In the genomic region with DNA sequence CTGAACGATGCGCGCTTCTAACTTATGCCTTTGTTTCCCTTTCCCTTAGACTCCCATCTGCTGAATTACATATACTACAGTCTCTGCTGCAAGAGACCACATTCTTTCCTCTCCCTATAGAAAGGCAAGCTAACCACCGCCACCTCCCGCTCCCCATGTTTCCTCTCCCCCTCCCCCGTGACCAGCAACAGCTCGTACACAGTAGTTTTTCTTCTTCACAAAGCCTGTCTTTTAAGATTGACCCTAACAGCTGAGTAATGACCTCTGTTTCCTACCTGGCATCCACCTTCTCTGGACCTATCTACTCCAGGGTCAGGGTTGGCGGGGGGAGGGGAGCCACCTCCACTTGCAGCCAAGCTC, we compare ENCODE assay signal across 13 mouse cellular contexts. TPM values are rescaled to one million over a fixed set of nuclear protein-coding genes. Genes with fewer than 3 reads are reported as not detected.
DNase-seq lines count a peak whose midpoint lies in the region; ATAC-seq and TF ChIP-seq lines count a peak whose summit lies in the region.
"Had no signal": no experiment of that assay in that cellular context is flagged by ENCODE, and none has a peak within 500 bp of the region (broad histone marks: within the 10 kb centered on the region; RNA-seq: fewer than 3 reads in every experiment).

No protein-coding gene starts in this region.

- no peak; the same call in 1 of the 2 replicates for ATAC-seq in kidney, embryonic 15.5 days (replicated peaks; ENCODE audit: low FRiP score)
- no peak for ATAC-seq in liver, postnatal 0 days

- DNase-seq in gastrocnemius, adult 2 months: no peak
- DNase-seq in gastrocnemius, postnatal 14 days: no peak
- no peak for DNase-seq in kidney, postnatal 10 days
- no peak for DNase-seq in ES-E14 (ENCODE audit: low read depth, low spot score)
- DNase-seq in liver, postnatal 0 days: no peak
- DNase-seq in cerebellum, adult 11-12 months: no peak
- no peak for DNase-seq in ovary, postnatal 36 days (ENCODE audit: low spot score)
- DNase-seq: adrenal gland, adult 2 months; gastrocnemius, postnatal 10 days had no signal

- intact Hi-C loops in gastrocnemius, adult 2 months (cut with DNase I): no loop called here
- intact Hi-C loops in gastrocnemius, postnatal 14 days (cut with DNase I; ENCODE audit: low total_unique reads): no loop called here

- no peak for TF ChIP-seq CTCF in gastrocnemius, adult 2 months (IDR thresholded peaks at IDR 0.05)
- no peak for TF ChIP-seq CTCF in liver, postnatal 0 days (IDR thresholded peaks at IDR 0.05; ENCODE audit: low read depth)

- no peaks in the 10 kb centered on the region for H3K9me3 ChIP-seq in kidney, embryonic 15.5 days (replicated peaks)
- H3K9me3 ChIP-seq in ES-E14 (ENCODE audit: control insufficient read depth, insufficient read depth, low read depth, low read length): no peaks in the 10 kb centered on the region
- no peaks in the 10 kb centered on the region for H3K9me3 ChIP-seq in liver, postnatal 0 days (ENCODE audit: low read length)
- H3K9me3 ChIP-seq: limb, embryonic 15.5 days; midbrain, embryonic 12.5 days had no signal

- H3K27ac ChIP-seq in gastrocnemius, adult 2 months: peak overlapping the region; percentile 79
- peak overlapping the region; percentile 70; the same call in 1 of the 2 replicates for H3K27ac ChIP-seq in kidney, embryonic 15.5 days
- H3K27ac ChIP-seq in ES-E14 (ENCODE audit: insufficient read depth, low read depth, low read length, poor library complexity, severe bottlenecking): no peak overlapping the region
- peak overlapping the region; percentile 66 for H3K27ac ChIP-seq in liver, postnatal 0 days (ENCODE audit: low read depth)
- H3K27ac ChIP-seq: left cerebral cortex, adult 2 months; limb, embryonic 15.5 days; midbrain, embryonic 12.5 days had no signal

- no peak overlapping the region for H3K9ac ChIP-seq in kidney, embryonic 15.5 days
- H3K9ac ChIP-seq in ES-E14 (ENCODE audit: insufficient read depth, low read depth, low read length, poor library complexity, severe bottlenecking): peak overlapping the region; percentile 19; the same call in 1 of the 2 replicates
- no peak overlapping the region for H3K9ac ChIP-seq in liver, postnatal 0 days (replicated peaks)
- H3K9ac ChIP-seq: limb, embryonic 15.5 days; midbrain, embryonic 12.5 days had no signal

- no peak overlapping the region for H3K4me2 ChIP-seq in kidney, embryonic 15.5 days
- no peak overlapping the region for H3K4me2 ChIP-seq in liver, postnatal 0 days (ENCODE audit: low read depth, low read length)
- H3K4me2 ChIP-seq: limb, embryonic 15.5 days; midbrain, embryonic 12.5 days had no signal

- WGBS in kidney, embryonic 15.5 days: 75% methylated on average over 8 of the region's 8 CpGs
- WGBS in liver, postnatal 0 days (ENCODE audit: insufficient replicate concordance): 71% methylated on average over 8 of the region's 8 CpGs

- in situ Hi-C loops in ES-E14 (cut with MboI; ENCODE audit: low sequenced_read_pairs in 2 of 2, unreplicated experiment in 2 of 2): no loop called here

- H3K36me3 ChIP-seq in kidney, embryonic 15.5 days: no peaks in the 10 kb centered on the region
- no peaks in the 10 kb centered on the region for H3K36me3 ChIP-seq in ES-E14 (ENCODE audit: control insufficient read depth, insufficient read depth, low read length, poor library complexity, severe bottlenecking)
- no peaks in the 10 kb centered on the region for H3K36me3 ChIP-seq in liver, postnatal 0 days (replicated peaks; ENCODE audit: insufficient read depth, low read length)
- H3K36me3 ChIP-seq: limb, embryonic 15.5 days; midbrain, embryonic 12.5 days had no signal

- TF ChIP-seq EP300 in liver, postnatal 0 days (IDR thresholded peaks at IDR 0.05; ENCODE audit: low read depth): no peak

- peaks cover 20% of the 10 kb centered on the region for H3K4me1 ChIP-seq in kidney, embryonic 15.5 days
- peaks cover 11 to 16% of the 10 kb centered on the region in 2 experiments for H3K4me1 ChIP-seq in ES-E14 (ENCODE audit: control insufficient read depth in 2 of 2, insufficient read depth in 2 of 2, low read length in 2 of 2, poor library complexity in 1 of 2)
- peaks cover 14% of the 10 kb centered on the region for H3K4me1 ChIP-seq in liver, postnatal 0 days (ENCODE audit: insufficient read depth)
- H3K4me1 ChIP-seq: midbrain, embryonic 12.5 days had no signal

- no peak overlapping the region for H3K4me3 ChIP-seq in gastrocnemius, adult 2 months
- H3K4me3 ChIP-seq in kidney, embryonic 15.5 days (replicated peaks): no peak overlapping the region
- H3K4me3 ChIP-seq in ES-E14 (ENCODE audit: insufficient read depth in 1 of 2, low read depth in 1 of 2, low read length in 2 of 2, poor library complexity in 1 of 2, severe bottlenecking in 1 of 2): peak overlapping the region in 1 of 2 experiments; percentile 28; a peak in 2 of 4 replicates
- H3K4me3 ChIP-seq in liver, postnatal 0 days (ENCODE audit: low read depth, low read length): no peak overlapping the region
- H3K4me3 ChIP-seq: left cerebral cortex, adult 2 months; limb, embryonic 15.5 days; midbrain, embryonic 12.5 days had no signal

- no peaks in the 10 kb centered on the region for H3K27me3 ChIP-seq in kidney, embryonic 15.5 days
- H3K27me3 ChIP-seq in liver, postnatal 0 days (ENCODE audit: insufficient read depth, low read length): no peaks in the 10 kb centered on the region
- H3K27me3 ChIP-seq: limb, embryonic 15.5 days; midbrain, embryonic 12.5 days had no signal

TF ChIP-seq in ES-E14, 5 proteins besides CTCF, POLR2A, EP300 and RAD21:
- no peak for TF ChIP-seq HCFC1 (IDR thresholded peaks at IDR 0.05; ENCODE audit: borderline replicate concordance, insufficient read depth, low read length)
- no peak for TF ChIP-seq ZC3H11A (IDR thresholded peaks at IDR 0.05; ENCODE audit: borderline replicate concordance, low read depth, low read length)
- TF ChIP-seq MAFK (IDR thresholded peaks at IDR 0.05; ENCODE audit: insufficient read depth, low read depth, low read length): no peak

RNA-seq across cellular contexts. Expression of a gene that starts 15.8 kb away (rescaled TPM):
- 10 to 100 TPM; 11.7 to 14.2 TPM for total RNA-seq in gastrocnemius, adult 2 months (2021)
- 10 to 100 TPM; 31.7 to 32.9 TPM for total RNA-seq in gastrocnemius, postnatal 14 days (2021)
- polyA plus RNA-seq in kidney, embryonic 15.5 days (2015; fragmentation: Nextera tagmentation; extraction: Ambion mirVana): 41.9 and 43.7 TPM in 2 replicates
- 10.3 and 15.7 TPM in 2 replicates for total RNA-seq in ES-E14 (2012; rRNA removed)
- 6.2 and 7.9 TPM in 2 replicates for polyA plus RNA-seq in liver, postnatal 0 days (2015; fragmentation: Nextera tagmentation; extraction: Ambion mirVana)
